Mouse (Mus musculus) heart, embryonic 12.5 days (tissue): ENCODE measurements around the gene Mllt10. TPM values are rescaled to one million over a fixed set of nuclear protein-coding genes. Genes with fewer than 3 reads are reported as not detected.
A peak's percentile ranks its signal among the peaks of the same experiment; 100 is the strongest.

Source experiments
- ATAC-seq: fragments of 200-750 bp; cut with Nextera tagmentation; 2 replicates; pipeline ENCODE4 v1.8.0; 2017; ENCODE audit warnings: moderate TSS enrichment, moderate library complexity; ENCODE audit not compliant: insufficient number of reproducible peaks, low FRiP score
- H3K27ac ChIP-seq: fragments of 300-500 bp; sonication (generic); 2 replicates; pipeline ENCODE4 v1.5.1; 2016; ENCODE audit warnings: mild to moderate bottlenecking, moderate library complexity; ENCODE audit not compliant: poor library complexity, severe bottlenecking
- H3K27me3 ChIP-seq: fragments of 300-500 bp; sonication (generic); replicated peaks from 2 replicates; pipeline ENCODE4 v1.6.1; 2016; ENCODE audit warnings: mild to moderate bottlenecking, moderate library complexity
- H3K36me3 ChIP-seq: fragments of 300-500 bp; sonication (generic); 2 replicates; pipeline ENCODE4 v1.6.1; 2016; ENCODE audit warnings: mild to moderate bottlenecking, moderate library complexity
- H3K4me1 ChIP-seq: fragments of 300-500 bp; sonication (generic); replicated peaks from 2 replicates; pipeline ENCODE4 v1.6.1; 2016; ENCODE audit warnings: mild to moderate bottlenecking
- H3K4me2 ChIP-seq: fragments of 300-500 bp; sonication (generic); 2 replicates; pipeline ENCODE4 v1.6.1; 2016; ENCODE audit warnings: mild to moderate bottlenecking, moderate library complexity
- H3K4me3 ChIP-seq: fragments of 300-500 bp; sonication (generic); 2 replicates; pipeline ENCODE4 v1.5.1; 2016; ENCODE audit warnings: mild to moderate bottlenecking
- H3K9ac ChIP-seq: fragments of 300-500 bp; sonication (generic); 2 replicates; pipeline ENCODE4 v1.6.1; 2016; ENCODE audit warnings: mild to moderate bottlenecking, moderate library complexity
- H3K9me3 ChIP-seq: fragments of 300-500 bp; sonication (generic); replicated peaks from 2 replicates; pipeline ENCODE4 v1.6.1; 2016; ENCODE audit warnings: mild to moderate bottlenecking, moderate library complexity
- WGBS: fragments of 180-500 bp; shearing (Covaris S2); methylation state at CpG from one replicate; pipeline ENCODE4 v1.1.7; 2016; 5-methylcytosine and 5-hydroxymethylcytosine counted together
- microRNA-seq: library from miRNA; unstranded; fragments of <30 nt; microRNA quantifications from one replicate; pipeline ENCODE4, GENCODE M21; 2017
- polyA plus RNA-seq: library from polyadenylated mRNA; unstranded; fragments of >200 nt; fragmentation: Nextera tagmentation; extraction: Ambion mirVana; gene quantifications from 2 replicates; pipeline ENCODE4 v1.2.1, GENCODE M21; 2016

Mllt10 gene
- polyA plus RNA-seq, 1 experiment from 2014 or later: 37.1 TPM

- 13% methylated on average over 5 of the region's 5 CpGs for WGBS
- no peak for ATAC-seq
Observed at GRCm38 (mm10) chr2:18232883-18233567, 178.0 kb downstream of the Mllt10 start.

GRCm38 (mm10) chr2:18235524-18235923, 180.5 kb downstream of the Mllt10 start:
- H3K4me1 ChIP-seq: peaks cover 11% of the 10 kb centered on the region
- ATAC-seq: no peak
- H3K4me3 ChIP-seq: no peak overlapping the region
- H3K9ac ChIP-seq: no peak overlapping the region
- no peaks in the 10 kb centered on the region for H3K9me3 ChIP-seq
- no peak overlapping the region for H3K27ac ChIP-seq
- WGBS: 38% methylated on average over 5 of the region's 5 CpGs
- no peak overlapping the region for H3K4me2 ChIP-seq
- H3K36me3 ChIP-seq: peaks cover 3% of the 10 kb centered on the region; the same call in 1 of the 2 replicates
- H3K27me3 ChIP-seq: no peaks in the 10 kb centered on the region

More at GRCm38 (mm10) chr2:18232883-18233567, 178.0 kb downstream of the Mllt10 start:
- Histone ChIP-seq H3K4me1 (peaks cover 17% of the 10 kb centered on the region), H3K9ac (no peak overlapping the region), H3K36me3 (peaks cover 3% of the 10 kb centered on the region; the same call in 1 of the 2 replicates), H3K27ac (no peak overlapping the region), H3K4me3 (no peak overlapping the region), H3K9me3 (no peaks in the 10 kb centered on the region), H3K27me3 (no peaks in the 10 kb centered on the region), H3K4me2 (no peak overlapping the region)

- WGBS: 94% methylated on average over 3 of the region's 3 CpGs
- no peak for ATAC-seq
Observed at GRCm38 (mm10) chr2:18249224-18249623, 194.2 kb downstream of the Mllt10 start.

More at GRCm38 (mm10) chr2:18249224-18249623, 194.2 kb downstream of the Mllt10 start:
- peaks cover 6% of the 10 kb centered on the region; the same call in 1 of the 2 replicates for H3K9me3 ChIP-seq
- H3K4me2 ChIP-seq: no peak overlapping the region
- H3K4me1 ChIP-seq: no peaks in the 10 kb centered on the region
- no peak overlapping the region for H3K27ac ChIP-seq
- H3K36me3 ChIP-seq: peaks cover 15% of the 10 kb centered on the region
- no peaks in the 10 kb centered on the region for H3K27me3 ChIP-seq
- no peak overlapping the region for H3K9ac ChIP-seq
- no peak overlapping the region for H3K4me3 ChIP-seq

Small RNA genes within 50 kb of the gene (microRNA-seq; reads per million reads assigned to microRNA genes)
- gene Gm23638 (not detected), gene Mir7655 (10.8 reads per million, percentile 25 among the genes with 10 or more reads in this experiment)

Other genes with a start within 250 kb of the Mllt10 start
- not detected in 2 replicates for gene H2al2a, start 58.3 kb upstream of the Mllt10 start, polyA plus RNA-seq
- 14.8 and 18.3 TPM in 2 replicates for gene A930004D18Rik, start 17.5 kb upstream of the Mllt10 start, polyA plus RNA-seq
- 7.7 and 8.8 TPM in 2 replicates for gene Skida1, start 6.2 kb upstream of the Mllt10 start, polyA plus RNA-seq